Mouse (Mus musculus) olfactory bulb, adult 2 months (tissue): ENCODE results near the gene Zfp609.

ENCODE experiments used
- CTCF ChIP-seq: fragments of 200-500 bp; IDR thresholded peaks from 2 replicates; pipeline ENCODE4 v1.5.1; 2012; ENCODE audit warnings: low read depth, mild to moderate bottlenecking, low read length, moderate library complexity; ENCODE audit not compliant: insufficient read depth
- POLR2A ChIP-seq: fragments of 200-500 bp; IDR thresholded peaks from 2 replicates; pipeline ENCODE4 v1.6.1; 2012; ENCODE audit warnings: mild to moderate bottlenecking, low read depth, low read length, moderate library complexity; ENCODE audit not compliant: insufficient read depth

DNA sequence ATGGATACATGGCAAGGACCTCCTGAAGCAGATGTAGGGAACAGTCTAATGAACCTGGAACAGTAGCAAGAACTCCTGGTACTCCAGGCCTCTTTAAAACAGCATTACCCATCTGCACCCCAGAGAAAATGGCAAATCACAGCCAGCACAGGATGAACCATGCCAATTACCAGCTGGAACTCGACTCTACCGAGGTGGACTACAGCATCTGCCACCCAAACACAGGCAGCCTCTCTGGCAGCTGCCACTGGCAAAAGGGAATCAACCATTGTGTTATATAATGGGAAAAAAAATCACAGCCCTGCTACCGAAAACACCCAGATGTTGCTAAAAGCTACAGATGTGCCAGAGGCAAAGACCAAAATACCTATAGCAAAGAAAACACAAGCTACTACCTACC is 34.3 kb downstream of the Zfp609 start:
- TF ChIP-seq CTCF (no peak), POLR2A (no peak)
